Mouse (Mus musculus): Measurements from ENCODE around the gene Atp9a.

DNA sequence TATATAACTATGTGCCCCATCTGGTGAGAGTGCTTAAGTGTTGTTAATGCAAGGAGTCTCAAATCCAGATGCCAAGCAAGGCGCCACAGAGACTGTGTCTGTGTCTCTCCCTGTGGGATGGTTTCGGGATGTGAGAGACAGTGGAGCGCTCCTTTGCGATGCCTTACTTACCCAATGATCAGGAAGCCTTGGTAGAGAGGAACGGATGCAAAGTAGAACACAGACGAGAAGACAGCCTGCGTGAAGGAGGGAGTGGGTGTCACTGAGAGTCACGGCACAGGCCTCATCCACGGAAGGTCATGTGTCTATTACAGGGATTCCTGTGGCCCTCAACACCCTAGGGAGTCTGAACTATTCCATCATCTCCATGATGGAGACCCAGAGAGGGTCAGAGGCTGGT, 101.7 kb downstream of the Atp9a start:
- no peak for TF ChIP-seq CTCF (IDR thresholded peaks at IDR 0.05; ENCODE audit: borderline replicate concordance, insufficient read depth, low read length)
- TF ChIP-seq POLR2A (IDR thresholded peaks at IDR 0.05; ENCODE audit: low read depth, low read length): no peak
